Mouse (Mus musculus): ENCODE results near the gene Nog. TPM values are rescaled to one million over a fixed set of nuclear protein-coding genes. Genes with fewer than 3 reads are reported as not detected.

Gene Nog
- polyA plus RNA-seq, 1 experiment from 2014 or later, result 2.9 TPM

DNA sequence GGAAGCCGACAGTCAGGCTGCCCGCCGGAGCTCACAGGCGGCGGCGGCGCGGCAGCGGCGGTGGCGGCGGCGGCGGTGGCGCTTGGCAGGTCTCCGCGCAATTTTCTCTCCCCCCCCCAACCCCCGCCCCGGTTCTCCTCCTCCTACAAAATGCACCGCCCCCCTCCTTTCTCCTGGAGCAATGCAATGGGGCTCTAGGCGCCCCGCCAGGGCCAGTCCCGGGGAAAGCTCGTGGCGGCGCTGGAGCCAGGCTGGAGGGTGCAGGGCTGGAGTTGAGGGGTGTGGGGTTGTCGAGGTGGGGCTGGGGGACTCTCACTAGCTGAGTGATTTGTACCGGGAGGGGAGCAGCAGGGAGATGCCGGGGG is 666 bp upstream of the Nog start:
- peak overlapping the region; percentile 55 for H3K4me3 ChIP-seq (ENCODE audit: low read depth, low read length)
- 0% methylated on average over 12 of the region's 29 CpGs for WGBS
- H3K4me1 ChIP-seq (replicated peaks; ENCODE audit: control insufficient read depth, insufficient read depth, low read length), result no peaks in the 10 kb centered on the region
- H3K4me2 ChIP-seq (replicated peaks; ENCODE audit: low read depth), result peak overlapping the region; percentile 87
- ATAC-seq, result peak; percentile 23
- peak overlapping the region; percentile 40 for H3K9ac ChIP-seq (ENCODE audit: low read depth, low read length)
- no peaks in the 10 kb centered on the region for H3K9me3 ChIP-seq (ENCODE audit: control insufficient read depth)
- no peaks in the 10 kb centered on the region for H3K36me3 ChIP-seq (ENCODE audit: control insufficient read depth, insufficient read depth)
- H3K27me3 ChIP-seq (replicated peaks; ENCODE audit: control insufficient read depth, insufficient read depth, low read length), result peaks cover 46% of the 10 kb centered on the region
- TF ChIP-seq CTCF (IDR thresholded peaks at IDR 0.05; ENCODE audit: low read depth), result no peak
- H3K27ac ChIP-seq (ENCODE audit: low read depth, low read length), result no peak overlapping the region

- WGBS, result 1% methylated on average over 53 of the region's 53 CpGs
- TF ChIP-seq CTCF (IDR thresholded peaks at IDR 0.05; ENCODE audit: low read depth), result no peak
Measured at GRCm38 (mm10) chr11:89301331-89302055, 639 bp downstream of the Nog start.

GRCm38 (mm10) chr11:89299784-89300775 is 2.1 kb downstream of the Nog start:
- Histone ChIP-seq H3K4me3 (ENCODE audit: low read depth, low read length) (0 out of 2 replicates have a peak overlapping the region, but pooled peaks have one; percentile 3), H3K27ac (ENCODE audit: low read depth, low read length) (no peak overlapping the region), H3K4me1 (replicated peaks; ENCODE audit: control insufficient read depth, insufficient read depth, low read length) (no peaks in the 10 kb centered on the region), H3K36me3 (ENCODE audit: control insufficient read depth, insufficient read depth) (no peaks in the 10 kb centered on the region), H3K9ac (ENCODE audit: low read depth, low read length) (no peak overlapping the region), H3K27me3 (replicated peaks; ENCODE audit: control insufficient read depth, insufficient read depth, low read length) (peaks cover 59% of the 10 kb centered on the region), H3K4me2 (replicated peaks; ENCODE audit: low read depth) (peak overlapping the region; percentile 60), H3K9me3 (ENCODE audit: control insufficient read depth) (no peaks in the 10 kb centered on the region)
- WGBS, result 5% methylated on average over 22 of the region's 26 CpGs
- ATAC-seq, result no peak
- no peak for TF ChIP-seq CTCF (IDR thresholded peaks at IDR 0.05; ENCODE audit: low read depth)

More at GRCm38 (mm10) chr11:89301331-89302055, 639 bp downstream of the Nog start:
- ATAC-seq, result no peak
- no peak overlapping the region for H3K27ac ChIP-seq (ENCODE audit: low read depth, low read length)
- H3K36me3 ChIP-seq (ENCODE audit: control insufficient read depth, insufficient read depth), result no peaks in the 10 kb centered on the region
- peak overlapping the region; percentile 27; the same call in 1 of the 2 replicates for H3K9ac ChIP-seq (ENCODE audit: low read depth, low read length)
- peaks cover 52% of the 10 kb centered on the region for H3K27me3 ChIP-seq (replicated peaks; ENCODE audit: control insufficient read depth, insufficient read depth, low read length)
- H3K4me2 ChIP-seq (replicated peaks; ENCODE audit: low read depth), result peak overlapping the region; percentile 87
- H3K9me3 ChIP-seq (ENCODE audit: control insufficient read depth), result no peaks in the 10 kb centered on the region
- H3K4me3 ChIP-seq (ENCODE audit: low read depth, low read length), result peak overlapping the region; percentile 55
- no peaks in the 10 kb centered on the region for H3K4me1 ChIP-seq (replicated peaks; ENCODE audit: control insufficient read depth, insufficient read depth, low read length)

DNA sequence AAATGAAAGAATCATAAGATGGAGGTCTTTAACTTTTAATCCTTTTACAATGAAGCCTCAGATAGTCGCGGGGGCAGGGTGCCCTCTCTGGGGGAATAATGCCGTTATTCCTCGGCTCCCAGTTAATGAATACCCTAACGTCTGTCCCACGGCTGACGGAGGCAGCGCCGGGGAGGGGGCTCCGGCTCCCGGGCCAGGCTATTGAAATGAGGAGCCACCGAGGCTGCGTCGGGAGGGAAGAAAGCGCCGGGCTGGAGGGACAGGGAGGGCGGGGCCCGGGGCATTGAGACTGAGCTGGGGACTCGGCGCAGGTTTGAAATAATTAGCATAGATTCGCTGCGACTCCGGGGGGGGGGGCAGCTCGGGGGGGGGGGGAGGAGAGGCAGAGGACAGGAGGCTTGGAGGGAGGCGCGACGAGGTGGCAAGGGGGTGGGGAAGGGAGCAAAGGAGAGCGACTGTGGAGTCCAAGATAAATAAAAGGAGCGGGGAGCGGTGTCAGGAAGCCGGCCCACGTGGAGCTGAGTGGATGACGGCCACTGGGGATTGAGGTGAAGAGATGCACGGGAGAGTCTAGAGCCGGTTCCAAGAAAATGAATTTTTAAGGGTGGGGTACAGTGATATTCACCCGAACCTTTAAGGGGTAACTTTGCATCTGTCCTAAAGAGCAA is 2.9 kb downstream of the Nog start:
- H3K9ac ChIP-seq (ENCODE audit: low read depth, low read length), result no peak overlapping the region
- WGBS, result under 1% methylated on average over 26 of the region's 36 CpGs
- H3K27me3 ChIP-seq (replicated peaks; ENCODE audit: control insufficient read depth, insufficient read depth, low read length), result peaks cover 60% of the 10 kb centered on the region
- peak overlapping the region; percentile 60 for H3K4me2 ChIP-seq (replicated peaks; ENCODE audit: low read depth)
- H3K9me3 ChIP-seq (ENCODE audit: control insufficient read depth), result no peaks in the 10 kb centered on the region
- no peaks in the 10 kb centered on the region for H3K4me1 ChIP-seq (replicated peaks; ENCODE audit: control insufficient read depth, insufficient read depth, low read length)
- TF ChIP-seq CTCF (IDR thresholded peaks at IDR 0.05; ENCODE audit: low read depth), result no peak
- H3K36me3 ChIP-seq (ENCODE audit: control insufficient read depth, insufficient read depth), result no peaks in the 10 kb centered on the region
- ATAC-seq, result no peak
- no peak overlapping the region for H3K27ac ChIP-seq (ENCODE audit: low read depth, low read length)
- peak overlapping the region; percentile 34 for H3K4me3 ChIP-seq (ENCODE audit: low read depth, low read length)

DNA sequence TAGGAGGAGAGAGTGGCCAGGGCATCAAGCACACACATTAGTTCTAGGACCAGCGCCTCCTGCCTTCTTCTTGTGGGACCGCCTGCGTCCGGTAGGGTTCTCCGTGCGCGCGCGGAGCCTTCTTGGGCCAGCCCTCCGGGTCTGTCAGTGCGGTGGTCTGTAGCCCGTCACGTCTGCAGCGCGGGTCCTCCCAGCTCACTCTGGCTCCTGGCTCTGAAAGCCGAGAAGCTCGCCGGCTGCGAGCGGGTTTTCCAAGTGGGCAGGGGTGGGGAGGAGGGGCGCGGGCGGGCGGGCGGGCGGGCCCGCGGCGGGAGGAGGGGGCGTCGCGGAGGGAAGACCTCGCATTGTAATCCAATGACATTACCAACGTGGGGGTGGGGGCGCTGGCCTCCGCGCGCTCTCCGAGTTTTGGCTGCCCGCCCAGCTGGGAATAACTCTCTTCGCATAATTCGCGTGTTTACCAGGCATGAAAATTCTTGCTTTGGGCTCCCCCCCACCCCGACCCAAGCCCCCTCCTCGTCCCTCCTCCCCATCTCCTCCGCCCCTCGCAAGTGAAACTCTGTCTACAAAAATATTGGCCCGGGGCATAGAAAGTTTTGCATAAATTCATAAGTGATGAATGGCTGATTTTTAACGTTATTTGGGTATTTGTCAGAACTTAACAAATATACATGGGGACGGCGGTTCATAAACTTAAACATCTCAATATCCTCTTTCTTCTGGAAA is 3.7 kb downstream of the Nog start:
- under 1% methylated on average over 41 of the region's 51 CpGs for WGBS
- Histone ChIP-seq H3K27ac (ENCODE audit: low read depth, low read length) (no peak overlapping the region), H3K36me3 (ENCODE audit: control insufficient read depth, insufficient read depth) (no peaks in the 10 kb centered on the region), H3K9ac (ENCODE audit: low read depth, low read length) (no peak overlapping the region), H3K4me3 (ENCODE audit: low read depth, low read length) (peak overlapping the region; percentile 34), H3K4me1 (replicated peaks; ENCODE audit: control insufficient read depth, insufficient read depth, low read length) (no peaks in the 10 kb centered on the region), H3K4me2 (replicated peaks; ENCODE audit: low read depth) (peak overlapping the region; percentile 60), H3K27me3 (replicated peaks; ENCODE audit: control insufficient read depth, insufficient read depth, low read length) (peaks cover 62% of the 10 kb centered on the region), H3K9me3 (ENCODE audit: control insufficient read depth) (no peaks in the 10 kb centered on the region)
- ATAC-seq, result no peak
- peak; percentile 70 for TF ChIP-seq CTCF (IDR thresholded peaks at IDR 0.05; ENCODE audit: low read depth)

All from intestine, postnatal 0 days (tissue).